Mouse (Mus musculus) c-Kit-positive CD71-positive TER-119-positive erythroid progenitor cells, embryonic 14.5 days (primary cell): Measurements from ENCODE around the gene Impg1.

Experiments used
- DNase-seq: peaks from one replicate; pipeline ENCODE4 v3.0.0-alpha.2; 2013; ENCODE audit warnings: low spot score

The Impg1 gene

DNA sequence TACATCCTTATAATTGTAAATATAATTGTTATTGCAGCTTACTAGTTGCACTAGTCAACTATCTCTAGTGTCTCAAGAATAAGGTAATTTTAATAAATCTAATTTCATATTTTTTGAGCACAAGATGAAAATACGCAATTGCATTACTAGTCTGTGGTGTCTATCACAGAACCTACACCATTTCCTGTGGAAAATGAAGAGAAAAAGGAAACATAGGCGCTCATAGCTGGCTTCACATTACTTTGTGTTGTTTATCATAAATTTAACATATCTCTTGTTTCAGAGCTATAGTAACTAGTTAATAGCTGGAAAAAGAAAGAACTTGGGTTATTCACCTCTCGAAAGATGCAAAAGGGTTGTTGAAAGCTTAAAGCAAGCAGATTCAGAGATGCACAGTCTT, 182.9 kb downstream of the Impg1 start:
- no peak for DNase-seq

DNA sequence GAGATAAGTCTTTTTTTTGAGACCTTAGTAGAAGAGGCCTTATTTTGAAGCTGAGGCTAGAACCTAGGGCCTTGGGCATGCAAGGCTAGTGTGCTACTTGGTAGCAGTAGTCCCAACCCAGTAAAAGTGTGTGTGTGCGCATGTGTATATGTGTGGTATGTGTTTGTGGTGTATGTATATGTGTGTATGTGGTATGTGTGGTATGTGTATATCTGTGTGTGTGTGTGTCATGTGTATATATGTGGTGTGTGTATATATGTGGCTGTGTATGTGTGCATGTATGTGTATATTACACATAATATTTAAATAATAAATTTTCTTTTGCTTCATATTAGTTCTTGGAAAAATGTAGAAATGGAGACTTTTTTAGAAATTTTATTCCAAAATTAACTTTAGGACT, 184.6 kb downstream of the Impg1 start:
- DNase-seq, result no peak

- no peak for DNase-seq
Observed at GRCm38 (mm10) chr9:80277770-80278169, 187.5 kb downstream of the Impg1 start.

DNA sequence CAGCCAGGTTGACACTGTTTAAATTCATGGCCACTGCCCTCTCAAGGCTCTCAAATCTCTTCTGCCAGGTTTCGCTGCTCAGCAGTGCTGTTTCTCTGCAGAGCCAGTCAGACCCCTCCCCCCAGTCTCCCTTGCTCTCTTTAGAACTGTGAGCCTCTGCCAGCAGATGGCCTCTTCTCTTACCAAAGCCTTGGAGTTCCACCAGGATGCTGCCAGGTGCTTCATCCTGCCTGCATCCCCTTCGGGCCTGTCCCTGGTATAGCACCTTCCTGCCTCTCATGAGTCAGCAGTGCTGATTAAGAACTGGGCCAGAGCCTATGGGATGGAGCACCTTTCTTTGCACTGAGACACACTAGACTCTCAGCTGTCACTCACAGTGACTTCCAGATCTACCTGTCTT, 188.1 kb downstream of the Impg1 start:
- DNase-seq, result no peak

GRCm38 (mm10) chr9:80275772-80276134, 189.5 kb downstream of the Impg1 start:
- no peak for DNase-seq

GRCm38 (mm10) chr9:80275053-80275771, 190.1 kb downstream of the Impg1 start:
- DNase-seq, result no peak

GRCm38 (mm10) chr9:80272951-80273350, 192.3 kb downstream of the Impg1 start:
- DNase-seq, result no peak

GRCm38 (mm10) chr9:80269596-80269995, 195.7 kb downstream of the Impg1 start:
- no peak for DNase-seq

DNA sequence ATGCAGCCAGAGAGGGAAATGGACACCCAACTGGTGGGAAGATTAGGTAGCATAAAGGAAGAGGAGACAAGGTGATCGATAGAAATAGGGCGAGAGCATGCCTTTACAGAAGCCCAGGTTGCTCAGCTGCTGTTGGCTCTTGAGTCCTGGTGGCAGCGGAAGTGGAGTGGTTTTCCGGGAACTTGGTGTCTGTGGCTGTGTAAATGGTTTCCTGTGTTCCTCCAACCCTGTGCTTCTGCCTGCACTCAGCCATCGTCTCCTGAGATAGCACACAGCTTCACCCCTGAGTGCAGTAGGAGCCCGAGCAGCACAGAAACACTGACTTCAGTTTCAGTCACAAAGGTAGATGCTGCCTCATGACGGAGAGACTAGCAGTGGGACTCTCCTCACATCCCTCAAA, 198.8 kb downstream of the Impg1 start:
- DNase-seq, result no peak

GRCm38 (mm10) chr9:80266086-80266485, 199.2 kb downstream of the Impg1 start:
- no peak for DNase-seq
